Mouse (Mus musculus): ENCODE data around the gene Elovl6. TPM values are rescaled to one million over a fixed set of nuclear protein-coding genes. Genes with fewer than 3 reads are reported as not detected.

Elovl6 gene
- polyA plus RNA-seq, 1 experiment: 7.7 TPM

DNA sequence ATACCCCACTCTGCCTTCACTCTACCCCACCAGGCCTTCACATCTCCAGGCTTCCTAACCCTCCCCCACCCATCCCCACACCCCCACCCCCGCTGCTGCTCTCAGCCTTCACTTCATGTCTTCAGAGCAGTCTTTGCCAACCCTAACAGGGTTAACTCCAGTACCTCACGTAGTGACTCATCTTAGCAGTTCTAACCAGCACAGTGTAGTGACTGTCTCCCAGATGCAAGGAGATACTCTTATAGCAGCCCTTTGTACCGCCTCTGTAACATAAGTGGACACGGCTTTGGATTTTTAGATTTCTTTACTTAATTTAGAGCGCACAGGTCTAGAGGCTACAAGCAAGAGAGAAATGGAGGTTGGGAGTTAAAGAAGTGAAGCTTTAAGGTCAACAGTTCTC is 116.4 kb downstream of the Elovl6 start:
- Histone ChIP-seq H3K4me1 (ENCODE audit: control insufficient read depth, insufficient read depth, low read length) (no peaks in the 10 kb centered on the region), H3K4me3 (replicated peaks; ENCODE audit: control insufficient read depth, low read depth, low read length) (no peak overlapping the region), H3K27ac (ENCODE audit: control insufficient read depth, insufficient read depth, low read depth, low read length, poor library complexity) (no peak overlapping the region)
- TF ChIP-seq POLR2A (IDR thresholded peaks at IDR 0.05; ENCODE audit: borderline replicate concordance, control insufficient read depth, low read depth, low read length): no peak
- no peak for TF ChIP-seq CTCF (IDR thresholded peaks at IDR 0.05; ENCODE audit: control insufficient read depth, insufficient read depth, low read length)
- WGBS: 89% methylated on average over 5 of the region's 5 CpGs

DNA sequence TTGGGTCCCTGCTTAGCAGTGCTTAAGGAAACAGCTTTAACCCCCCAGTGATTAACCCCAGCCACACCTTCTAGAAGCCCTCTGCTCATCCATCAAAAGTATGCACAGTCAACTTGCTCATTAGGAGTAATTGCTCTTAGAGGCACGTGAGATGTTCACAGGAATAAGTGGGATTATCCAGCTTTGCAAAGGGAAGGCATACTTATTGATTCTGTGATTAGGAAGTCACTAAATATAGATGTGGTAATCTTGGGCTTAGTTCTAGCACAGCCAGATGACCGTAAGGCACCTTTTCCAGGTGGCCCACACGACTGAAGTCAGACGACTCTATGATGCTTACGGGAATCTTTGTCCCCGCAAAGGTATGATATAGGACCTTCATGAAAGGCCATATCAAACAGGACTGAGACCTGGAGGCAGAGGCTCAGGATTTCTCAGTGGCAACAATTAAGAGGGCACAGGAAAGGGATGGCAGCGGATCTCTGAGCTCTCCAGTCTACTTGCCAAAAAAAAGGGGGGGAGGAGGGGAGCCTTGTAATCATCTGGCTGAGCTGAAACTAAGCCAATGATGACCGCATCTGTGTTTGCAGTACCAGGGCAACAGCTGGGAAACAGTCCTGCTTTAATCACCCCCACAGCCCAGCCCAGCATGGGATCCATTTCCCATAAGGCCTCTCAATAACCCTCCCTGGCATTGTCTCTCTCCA is 117.6 kb downstream of the Elovl6 start:
- no peak overlapping the region for H3K27ac ChIP-seq (ENCODE audit: control insufficient read depth, insufficient read depth, low read depth, low read length, poor library complexity)
- H3K4me1 ChIP-seq (ENCODE audit: control insufficient read depth, insufficient read depth, low read length): no peaks in the 10 kb centered on the region
- TF ChIP-seq POLR2A (IDR thresholded peaks at IDR 0.05; ENCODE audit: borderline replicate concordance, control insufficient read depth, low read depth, low read length) (no peak), CTCF (IDR thresholded peaks at IDR 0.05; ENCODE audit: control insufficient read depth, insufficient read depth, low read length) (no peak)
- 84% methylated on average over 8 of the region's 8 CpGs for WGBS
- H3K4me3 ChIP-seq (replicated peaks; ENCODE audit: control insufficient read depth, low read depth, low read length): no peak overlapping the region

- Histone ChIP-seq H3K4me3 (replicated peaks; ENCODE audit: control insufficient read depth, low read depth, low read length) (no peak overlapping the region), H3K27ac (ENCODE audit: control insufficient read depth, insufficient read depth, low read depth, low read length, poor library complexity) (no peak overlapping the region), H3K4me1 (ENCODE audit: control insufficient read depth, insufficient read depth, low read length) (no peaks in the 10 kb centered on the region)
- TF ChIP-seq POLR2A (IDR thresholded peaks at IDR 0.05; ENCODE audit: borderline replicate concordance, control insufficient read depth, low read depth, low read length): no peak
- TF ChIP-seq CTCF (IDR thresholded peaks at IDR 0.05; ENCODE audit: control insufficient read depth, insufficient read depth, low read length): no peak
These were observed 118.1 kb downstream of the Elovl6 start for GRCm38 (mm10) chr3:129650293-129650612.

GRCm38 (mm10) chr3:129650931-129651330 is 118.8 kb downstream of the Elovl6 start:
- H3K4me1 ChIP-seq (ENCODE audit: control insufficient read depth, insufficient read depth, low read length): no peaks in the 10 kb centered on the region
- no peak overlapping the region for H3K4me3 ChIP-seq (replicated peaks; ENCODE audit: control insufficient read depth, low read depth, low read length)
- TF ChIP-seq CTCF (IDR thresholded peaks at IDR 0.05; ENCODE audit: control insufficient read depth, insufficient read depth, low read length): no peak
- TF ChIP-seq POLR2A (IDR thresholded peaks at IDR 0.05; ENCODE audit: borderline replicate concordance, control insufficient read depth, low read depth, low read length): no peak
- no peak overlapping the region for H3K27ac ChIP-seq (ENCODE audit: control insufficient read depth, insufficient read depth, low read depth, low read length, poor library complexity)
- 57% methylated on average over 1 of the region's 1 CpGs for WGBS

- Histone ChIP-seq H3K27ac (ENCODE audit: control insufficient read depth, insufficient read depth, low read depth, low read length, poor library complexity) (no peak overlapping the region), H3K4me1 (ENCODE audit: control insufficient read depth, insufficient read depth, low read length) (no peaks in the 10 kb centered on the region), H3K4me3 (replicated peaks; ENCODE audit: control insufficient read depth, low read depth, low read length) (no peak overlapping the region)
- no peak for TF ChIP-seq POLR2A (IDR thresholded peaks at IDR 0.05; ENCODE audit: borderline replicate concordance, control insufficient read depth, low read depth, low read length)
- no peak for TF ChIP-seq CTCF (IDR thresholded peaks at IDR 0.05; ENCODE audit: control insufficient read depth, insufficient read depth, low read length)
- 88% methylated on average over 8 of the region's 8 CpGs for whole genome bisulfite sequencing
These were observed 119.6 kb downstream of the Elovl6 start for GRCm38 (mm10) chr3:129651765-129652164.

DNA sequence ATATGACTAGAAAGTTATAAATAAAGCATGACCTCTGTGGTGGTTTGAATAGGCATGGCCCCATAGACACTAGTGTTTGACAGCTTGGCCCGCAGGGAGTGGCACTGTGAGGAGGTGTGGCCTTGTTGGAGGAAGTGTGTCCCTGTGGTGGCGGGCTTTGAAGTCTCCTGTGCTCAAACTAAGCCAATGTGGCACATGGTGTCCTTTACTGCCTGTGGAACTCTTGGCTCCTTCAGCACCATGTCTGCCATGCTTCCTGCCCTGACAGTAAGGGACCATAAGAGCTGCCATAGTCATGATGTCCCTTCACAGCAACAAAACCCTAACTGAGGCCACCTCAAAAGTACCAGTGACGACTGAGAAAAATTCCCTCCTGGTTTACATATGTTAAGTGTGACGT is 120.3 kb downstream of the Elovl6 start:
- TF ChIP-seq POLR2A (IDR thresholded peaks at IDR 0.05; ENCODE audit: borderline replicate concordance, control insufficient read depth, low read depth, low read length): no peak
- TF ChIP-seq CTCF (IDR thresholded peaks at IDR 0.05; ENCODE audit: control insufficient read depth, insufficient read depth, low read length): no peak
- Histone ChIP-seq H3K4me3 (replicated peaks; ENCODE audit: control insufficient read depth, low read depth, low read length) (no peak overlapping the region), H3K27ac (ENCODE audit: control insufficient read depth, insufficient read depth, low read depth, low read length, poor library complexity) (no peak overlapping the region), H3K4me1 (ENCODE audit: control insufficient read depth, insufficient read depth, low read length) (no peaks in the 10 kb centered on the region)
- 76% methylated on average over 4 of the region's 4 CpGs for WGBS

GRCm38 (mm10) chr3:129656540-129656939 is 124.4 kb downstream of the Elovl6 start:
- Histone ChIP-seq H3K4me1 (ENCODE audit: control insufficient read depth, insufficient read depth, low read length) (no peaks in the 10 kb centered on the region), H3K27ac (ENCODE audit: control insufficient read depth, insufficient read depth, low read depth, low read length, poor library complexity) (no peak overlapping the region), H3K4me3 (replicated peaks; ENCODE audit: control insufficient read depth, low read depth, low read length) (no peak overlapping the region)
- WGBS: 72% methylated on average over 4 of the region's 4 CpGs
- TF ChIP-seq POLR2A (IDR thresholded peaks at IDR 0.05; ENCODE audit: borderline replicate concordance, control insufficient read depth, low read depth, low read length) (no peak), CTCF (IDR thresholded peaks at IDR 0.05; ENCODE audit: control insufficient read depth, insufficient read depth, low read length) (no peak)

GRCm38 (mm10) chr3:129657222-129657621 is 125.1 kb downstream of the Elovl6 start:
- WGBS: 87% methylated on average over 9 of the region's 9 CpGs
- H3K27ac ChIP-seq (ENCODE audit: control insufficient read depth, insufficient read depth, low read depth, low read length, poor library complexity): no peak overlapping the region
- H3K4me3 ChIP-seq (replicated peaks; ENCODE audit: control insufficient read depth, low read depth, low read length): no peak overlapping the region
- TF ChIP-seq CTCF (IDR thresholded peaks at IDR 0.05; ENCODE audit: control insufficient read depth, insufficient read depth, low read length): no peak
- TF ChIP-seq POLR2A (IDR thresholded peaks at IDR 0.05; ENCODE audit: borderline replicate concordance, control insufficient read depth, low read depth, low read length): no peak
- no peaks in the 10 kb centered on the region for H3K4me1 ChIP-seq (ENCODE audit: control insufficient read depth, insufficient read depth, low read length)

- Histone ChIP-seq H3K4me3 (replicated peaks; ENCODE audit: control insufficient read depth, low read depth, low read length) (no peak overlapping the region), H3K4me1 (ENCODE audit: control insufficient read depth, insufficient read depth, low read length) (no peaks in the 10 kb centered on the region), H3K27ac (ENCODE audit: control insufficient read depth, insufficient read depth, low read depth, low read length, poor library complexity) (no peak overlapping the region)
- 77% methylated on average over 11 of the region's 11 CpGs for WGBS
- TF ChIP-seq POLR2A (IDR thresholded peaks at IDR 0.05; ENCODE audit: borderline replicate concordance, control insufficient read depth, low read depth, low read length) (no peak), CTCF (IDR thresholded peaks at IDR 0.05; ENCODE audit: control insufficient read depth, insufficient read depth, low read length) (no peak)
These were observed 125.6 kb downstream of the Elovl6 start for GRCm38 (mm10) chr3:129657775-129658174.
